Comparison of ENCODE assay signal across 37 mouse cellular contexts in genomic region chr2:126445039-126445438, GRCm38 (mm10). TPM values are rescaled to one million over a fixed set of nuclear protein-coding genes. Genes with fewer than 3 reads are reported as not detected.
"Had no signal": no experiment of that assay in that cellular context is flagged by ENCODE, and none has a peak within 500 bp of the region (broad histone marks: within the 10 kb centered on the region; RNA-seq: fewer than 3 reads in every experiment).

No protein-coding gene starts in this region.

- H3K4me3 ChIP-seq: heart, adult 2 months; heart, embryonic 10.5 days; heart, embryonic 12.5 days; heart, embryonic 13.5 days; heart, embryonic 15.5 days; hindbrain, embryonic 10.5 days; hindbrain, embryonic 12.5 days; hindbrain, embryonic 13.5 days; hindbrain, embryonic 15.5 days; intestine, embryonic 15.5 days; kidney, embryonic 15.5 days; layer of hippocampus, adult 2 months had no signal

- H3K27me3 ChIP-seq: heart, embryonic 12.5 days; heart, embryonic 13.5 days; heart, embryonic 15.5 days; hindbrain, embryonic 12.5 days; hindbrain, embryonic 13.5 days; hindbrain, embryonic 15.5 days; intestine, embryonic 15.5 days; kidney, embryonic 15.5 days had no signal

- H3K27ac ChIP-seq: heart, adult 2 months; heart, embryonic 10.5 days; heart, embryonic 13.5 days; heart, embryonic 15.5 days; hindbrain, embryonic 10.5 days; hindbrain, embryonic 12.5 days; hindbrain, embryonic 13.5 days; hindbrain, embryonic 14.5 days; hindbrain, embryonic 15.5 days; hindbrain, postnatal 0 days; intestine, embryonic 15.5 days; kidney, embryonic 15.5 days; kidney, postnatal 0 days; layer of hippocampus, adult 2 months had no signal

- H3K9ac ChIP-seq: heart, embryonic 12.5 days; heart, embryonic 13.5 days; heart, embryonic 15.5 days; hindbrain, embryonic 12.5 days; hindbrain, embryonic 13.5 days; hindbrain, embryonic 14.5 days; hindbrain, embryonic 15.5 days; intestine, embryonic 15.5 days; kidney, embryonic 15.5 days had no signal

- DNase-seq: heart, adult 2 months; heart, postnatal 10 days; heart, postnatal 14 days; heart, postnatal 36 days; kidney, adult 11 months; kidney, adult 18-20 months; kidney, adult 2 months; kidney, adult 8-10 months; kidney, adult 9 months; kidney, postnatal 10 days; kidney, postnatal 14 days; kidney, postnatal 25 days; kidney, postnatal 36 days; kidney, postnatal 4 days; layer of hippocampus, adult 9-11 months; layer of hippocampus, postnatal 36 days had no signal

- H3K36me3 ChIP-seq: heart, embryonic 10.5 days; heart, embryonic 12.5 days; heart, embryonic 13.5 days; heart, embryonic 15.5 days; hindbrain, embryonic 10.5 days; hindbrain, embryonic 12.5 days; hindbrain, embryonic 13.5 days; hindbrain, embryonic 15.5 days; intestine, embryonic 15.5 days; kidney, embryonic 15.5 days had no signal

- H3K4me1 ChIP-seq: hindbrain, embryonic 12.5 days; intestine, embryonic 15.5 days; kidney, embryonic 15.5 days had no signal

- H3K9me3 ChIP-seq: heart, embryonic 10.5 days; heart, embryonic 12.5 days; heart, embryonic 13.5 days; heart, embryonic 15.5 days; hindbrain, embryonic 10.5 days; hindbrain, embryonic 12.5 days; hindbrain, embryonic 13.5 days; hindbrain, embryonic 15.5 days; intestine, embryonic 15.5 days; kidney, embryonic 15.5 days had no signal

- ATAC-seq: hindbrain, embryonic 16.5 days; hindbrain, postnatal 0 days; inflammation-experienced regulatory T-cells, adult 6 months; intestine, embryonic 15.5 days; intestine, embryonic 16.5 days; intestine, postnatal 0 days had no signal

- H3K4me2 ChIP-seq: heart, embryonic 11.5 days; heart, embryonic 12.5 days; heart, embryonic 13.5 days; heart, embryonic 15.5 days; hindbrain, embryonic 12.5 days; hindbrain, embryonic 13.5 days; hindbrain, embryonic 14.5 days; hindbrain, embryonic 15.5 days; intestine, embryonic 15.5 days; kidney, embryonic 15.5 days had no signal

RNA-seq across cellular contexts. Expression of gene Atp8b4, which starts 55.4 kb away (rescaled TPM):
- total RNA-seq: layer of hippocampus, adult 18-20 months; layer of hippocampus, adult 2 months; layer of hippocampus, postnatal 25 days; layer of hippocampus, postnatal 36 days had no signal
- polyA plus RNA-seq: hindbrain, postnatal 0 days had no signal
